Mouse (Mus musculus): Measurements from ENCODE around the gene Plxnb1. TPM values are rescaled to one million over a fixed set of nuclear protein-coding genes. Genes with fewer than 3 reads are reported as not detected.

Plxnb1 gene
- polyA plus RNA-seq, 1 experiment from 2014 or later = 13.9 TPM

- Histone ChIP-seq H3K27ac (ENCODE audit: low read depth, low read length) (no peak overlapping the region), H3K36me3 (ENCODE audit: control insufficient read depth, insufficient read depth, low read length) (peaks cover 13% of the 10 kb centered on the region), H3K4me3 (ENCODE audit: low read depth, low read length) (no peak overlapping the region), H3K9ac (replicated peaks; ENCODE audit: low read depth, low read length) (no peak overlapping the region), H3K9me3 (ENCODE audit: control insufficient read depth, low read length) (no peaks in the 10 kb centered on the region), H3K4me2 (ENCODE audit: low read depth, low read length) (no peak overlapping the region), H3K4me1 (ENCODE audit: control insufficient read depth, insufficient read depth, low read length) (0 out of 2 replicates have a peak, but pooled peaks cover 5% of the 10 kb centered on the region), H3K27me3 (ENCODE audit: control insufficient read depth, insufficient read depth, low read length) (no peaks in the 10 kb centered on the region)
- no peak for ATAC-seq (ENCODE audit: low read depth)
- WGBS = 85% methylated on average over 3 of the region's 3 CpGs
Measured at GRCm38 (mm10) chr9:109053366-109053765, 41.8 kb upstream of the Plxnb1 start.

DNA sequence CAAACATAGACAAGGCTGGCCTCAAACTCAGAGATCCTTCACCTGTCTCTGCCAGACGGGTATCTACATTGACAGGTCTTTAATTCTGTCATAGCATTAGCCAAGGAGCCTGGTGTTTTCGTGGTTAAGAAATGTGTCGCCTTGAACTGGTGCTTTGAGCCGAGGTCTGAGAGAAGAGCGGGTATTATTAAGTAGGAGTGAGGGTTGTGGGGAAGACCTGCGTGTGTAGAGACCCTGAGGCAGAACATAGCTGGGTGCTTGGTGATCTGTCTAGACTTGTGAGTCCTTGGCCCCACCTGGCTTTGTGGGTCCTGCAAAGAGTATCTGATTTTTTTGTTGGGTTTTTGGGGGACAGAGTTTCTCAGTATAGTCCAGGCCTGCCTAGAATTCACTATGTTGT, 41.3 kb upstream of the Plxnb1 start:
- no peak overlapping the region for H3K4me2 ChIP-seq (ENCODE audit: low read depth, low read length)
- WGBS = 81% methylated on average over 6 of the region's 6 CpGs
- no peak overlapping the region for H3K9ac ChIP-seq (replicated peaks; ENCODE audit: low read depth, low read length)
- no peaks in the 10 kb centered on the region for H3K27me3 ChIP-seq (ENCODE audit: control insufficient read depth, insufficient read depth, low read length)
- peaks cover 8% of the 10 kb centered on the region for H3K4me1 ChIP-seq (ENCODE audit: control insufficient read depth, insufficient read depth, low read length)
- no peak for ATAC-seq (ENCODE audit: low read depth)
- H3K36me3 ChIP-seq (ENCODE audit: control insufficient read depth, insufficient read depth, low read length) = peaks cover 16% of the 10 kb centered on the region
- H3K9me3 ChIP-seq (ENCODE audit: control insufficient read depth, low read length) = no peaks in the 10 kb centered on the region
- H3K4me3 ChIP-seq (ENCODE audit: low read depth, low read length) = no peak overlapping the region
- no peak overlapping the region for H3K27ac ChIP-seq (ENCODE audit: low read depth, low read length)

DNA sequence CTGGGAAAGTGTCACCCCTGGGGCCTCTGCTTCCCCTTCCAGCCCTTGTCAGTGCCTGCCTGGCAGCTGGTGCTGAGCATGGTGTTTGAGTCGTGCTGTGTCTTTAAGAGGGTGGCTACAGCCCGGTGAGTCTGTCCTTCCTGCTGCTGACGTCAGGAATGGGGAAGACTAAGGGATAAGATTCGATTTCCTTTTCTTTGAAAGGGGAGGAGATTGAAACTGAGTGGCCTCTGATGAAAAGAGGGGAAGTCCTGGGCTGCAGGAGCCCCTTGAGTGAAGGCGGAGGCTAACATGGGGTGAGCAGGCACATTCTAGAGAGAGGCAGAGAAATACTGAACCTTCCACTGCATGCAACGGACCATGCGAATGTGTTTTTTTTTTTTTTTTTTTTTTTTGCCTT, 40.5 kb upstream of the Plxnb1 start:
- Histone ChIP-seq H3K36me3 (ENCODE audit: control insufficient read depth, insufficient read depth, low read length) (peaks cover 16% of the 10 kb centered on the region), H3K4me2 (ENCODE audit: low read depth, low read length) (peak overlapping the region; percentile 38), H3K4me1 (ENCODE audit: control insufficient read depth, insufficient read depth, low read length) (peaks cover 15% of the 10 kb centered on the region), H3K27ac (ENCODE audit: low read depth, low read length) (peak overlapping the region; percentile 71), H3K9me3 (ENCODE audit: control insufficient read depth, low read length) (no peaks in the 10 kb centered on the region), H3K9ac (replicated peaks; ENCODE audit: low read depth, low read length) (0 out of 2 replicates have a peak overlapping the region, but pooled peaks have one; percentile 28), H3K27me3 (ENCODE audit: control insufficient read depth, insufficient read depth, low read length) (no peaks in the 10 kb centered on the region), H3K4me3 (ENCODE audit: low read depth, low read length) (peak overlapping the region; percentile 30)
- 10% methylated on average over 7 of the region's 7 CpGs for WGBS
- peak; percentile 70 for ATAC-seq (ENCODE audit: low read depth)

- Histone ChIP-seq H3K9ac (replicated peaks; ENCODE audit: low read depth, low read length) (no peak overlapping the region), H3K36me3 (ENCODE audit: control insufficient read depth, insufficient read depth, low read length) (peaks cover 17% of the 10 kb centered on the region), H3K4me1 (ENCODE audit: control insufficient read depth, insufficient read depth, low read length) (peaks cover 15% of the 10 kb centered on the region), H3K27ac (ENCODE audit: low read depth, low read length) (no peak overlapping the region), H3K9me3 (ENCODE audit: control insufficient read depth, low read length) (no peaks in the 10 kb centered on the region), H3K4me2 (ENCODE audit: low read depth, low read length) (peak overlapping the region; percentile 38), H3K4me3 (ENCODE audit: low read depth, low read length) (peak overlapping the region; percentile 30), H3K27me3 (ENCODE audit: control insufficient read depth, insufficient read depth, low read length) (no peaks in the 10 kb centered on the region)
- 90% methylated on average over 12 of the region's 12 CpGs for WGBS
- ATAC-seq (ENCODE audit: low read depth) = no peak
Measured at GRCm38 (mm10) chr9:109055271-109056030, 39.7 kb upstream of the Plxnb1 start.

- 94% methylated on average over 17 of the region's 17 CpGs for WGBS
Measured at GRCm38 (mm10) chr9:109056081-109056690, 39.0 kb upstream of the Plxnb1 start.

DNA sequence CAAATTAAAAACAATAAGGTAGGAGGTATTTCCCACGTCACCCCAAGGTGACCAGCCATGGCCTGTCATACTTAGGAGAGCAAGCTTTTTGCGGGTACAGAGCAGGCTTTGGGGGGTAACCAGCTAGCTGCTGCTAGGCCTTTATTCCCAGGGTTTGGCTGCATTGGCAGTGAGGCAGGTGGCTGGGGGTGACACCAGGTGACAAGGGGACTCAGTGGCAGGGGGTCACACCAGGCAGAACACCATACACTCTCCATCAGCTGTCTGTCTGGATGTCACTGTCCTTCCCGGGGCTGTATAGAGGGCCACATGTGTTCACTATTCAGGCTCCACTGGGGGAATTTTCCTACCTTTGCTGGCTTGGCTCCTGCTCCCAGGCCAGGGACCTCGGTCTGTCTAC, 38.3 kb upstream of the Plxnb1 start:
- peaks cover 23% of the 10 kb centered on the region for H3K36me3 ChIP-seq (ENCODE audit: control insufficient read depth, insufficient read depth, low read length)
- H3K27ac ChIP-seq (ENCODE audit: low read depth, low read length) = no peak overlapping the region
- H3K4me1 ChIP-seq (ENCODE audit: control insufficient read depth, insufficient read depth, low read length) = peaks cover 15% of the 10 kb centered on the region
- no peak overlapping the region for H3K4me3 ChIP-seq (ENCODE audit: low read depth, low read length)
- no peaks in the 10 kb centered on the region for H3K9me3 ChIP-seq (ENCODE audit: control insufficient read depth, low read length)
- whole genome bisulfite sequencing = 95% methylated on average over 4 of the region's 4 CpGs
- ATAC-seq (ENCODE audit: low read depth) = no peak
- H3K27me3 ChIP-seq (ENCODE audit: control insufficient read depth, insufficient read depth, low read length) = no peaks in the 10 kb centered on the region
- no peak overlapping the region for H3K4me2 ChIP-seq (ENCODE audit: low read depth, low read length)
- H3K9ac ChIP-seq (replicated peaks; ENCODE audit: low read depth, low read length) = no peak overlapping the region

More at GRCm38 (mm10) chr9:109056081-109056690, 39.0 kb upstream of the Plxnb1 start:
- Histone ChIP-seq H3K4me3 (ENCODE audit: low read depth, low read length) (no peak overlapping the region), H3K4me2 (ENCODE audit: low read depth, low read length) (no peak overlapping the region), H3K27me3 (ENCODE audit: control insufficient read depth, insufficient read depth, low read length) (no peaks in the 10 kb centered on the region), H3K4me1 (ENCODE audit: control insufficient read depth, insufficient read depth, low read length) (peaks cover 15% of the 10 kb centered on the region), H3K36me3 (ENCODE audit: control insufficient read depth, insufficient read depth, low read length) (peaks cover 23% of the 10 kb centered on the region), H3K9me3 (ENCODE audit: control insufficient read depth, low read length) (no peaks in the 10 kb centered on the region), H3K9ac (replicated peaks; ENCODE audit: low read depth, low read length) (no peak overlapping the region), H3K27ac (ENCODE audit: low read depth, low read length) (no peak overlapping the region)
- no peak for ATAC-seq (ENCODE audit: low read depth)

- H3K27ac ChIP-seq (ENCODE audit: low read depth, low read length) = no peak overlapping the region
- 94% methylated on average over 5 of the region's 5 CpGs for WGBS
- H3K27me3 ChIP-seq (ENCODE audit: control insufficient read depth, insufficient read depth, low read length) = no peaks in the 10 kb centered on the region
- H3K4me3 ChIP-seq (ENCODE audit: low read depth, low read length) = no peak overlapping the region
- H3K36me3 ChIP-seq (ENCODE audit: control insufficient read depth, insufficient read depth, low read length) = peaks cover 28% of the 10 kb centered on the region
- no peak for ATAC-seq (ENCODE audit: low read depth)
- H3K9ac ChIP-seq (replicated peaks; ENCODE audit: low read depth, low read length) = no peak overlapping the region
- H3K4me2 ChIP-seq (ENCODE audit: low read depth, low read length) = no peak overlapping the region
- peaks cover 15% of the 10 kb centered on the region for H3K4me1 ChIP-seq (ENCODE audit: control insufficient read depth, insufficient read depth, low read length)
- H3K9me3 ChIP-seq (ENCODE audit: control insufficient read depth, low read length) = no peaks in the 10 kb centered on the region
Measured at GRCm38 (mm10) chr9:109057543-109057942, 37.6 kb upstream of the Plxnb1 start.

DNA sequence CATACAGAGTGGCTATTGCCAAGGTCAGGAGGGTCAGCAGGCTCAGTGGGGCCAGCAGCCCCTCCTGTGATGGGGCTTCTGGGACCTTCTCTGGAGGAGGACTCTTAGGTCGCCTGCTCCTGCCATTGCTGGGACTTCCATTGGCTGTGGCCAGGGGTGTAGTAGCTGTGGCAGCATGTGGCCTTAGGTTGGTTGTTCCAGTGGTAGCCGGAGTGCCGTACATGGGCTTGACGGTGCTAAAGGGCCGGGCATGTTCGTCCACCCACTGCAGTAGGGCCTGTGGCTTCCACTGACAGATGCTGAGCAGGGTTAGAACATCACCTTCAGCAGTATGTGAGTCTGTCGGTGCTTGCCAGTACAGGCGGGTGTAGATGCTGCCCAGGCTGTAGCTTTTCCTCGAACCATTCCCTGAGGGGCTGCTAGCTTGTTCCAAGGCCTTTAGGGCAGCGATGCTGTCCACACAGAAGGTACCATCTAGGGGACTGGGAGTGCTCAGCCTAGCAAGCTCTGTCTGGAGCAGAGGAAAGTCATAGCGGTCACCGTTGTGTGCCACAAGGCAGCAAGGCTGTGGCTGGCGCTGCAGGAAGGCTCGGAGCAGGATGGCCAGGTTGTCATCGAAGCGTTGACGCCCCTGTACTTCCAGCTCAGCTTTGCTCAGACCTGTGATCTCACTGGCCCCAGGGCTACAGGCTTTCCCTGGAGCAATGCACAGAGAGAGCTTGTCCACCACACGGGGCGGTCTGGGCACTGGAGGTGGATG, 37.0 kb upstream of the Plxnb1 start:
- Histone ChIP-seq H3K4me2 (ENCODE audit: low read depth, low read length) (peak overlapping the region; percentile 55; the same call in 1 of the 2 replicates), H3K4me3 (ENCODE audit: low read depth, low read length) (no peak overlapping the region), H3K9me3 (ENCODE audit: control insufficient read depth, low read length) (no peaks in the 10 kb centered on the region), H3K27me3 (ENCODE audit: control insufficient read depth, insufficient read depth, low read length) (no peaks in the 10 kb centered on the region), H3K27ac (ENCODE audit: low read depth, low read length) (no peak overlapping the region), H3K36me3 (ENCODE audit: control insufficient read depth, insufficient read depth, low read length) (peaks cover 34% of the 10 kb centered on the region), H3K4me1 (ENCODE audit: control insufficient read depth, insufficient read depth, low read length) (peaks cover 15% of the 10 kb centered on the region), H3K9ac (replicated peaks; ENCODE audit: low read depth, low read length) (no peak overlapping the region)
- no peak for ATAC-seq (ENCODE audit: low read depth)
- 94% methylated on average over 19 of the region's 19 CpGs for WGBS
